Mouse (Mus musculus) CD8-positive naive resting alpha-beta T cell, adult 57 days (primary cell): ENCODE results near the gene Cacng1. TPM values are rescaled to one million over a fixed set of nuclear protein-coding genes. Genes with fewer than 3 reads are reported as not detected.

Source experiments
- total RNA-seq: library from RNA; stranded (reverse); gene quantifications from one replicate; pipeline ENCODE4 v1.2.4, GENCODE M21; 2023

Cacng1 gene
- total RNA-seq, result not detected

DNA sequence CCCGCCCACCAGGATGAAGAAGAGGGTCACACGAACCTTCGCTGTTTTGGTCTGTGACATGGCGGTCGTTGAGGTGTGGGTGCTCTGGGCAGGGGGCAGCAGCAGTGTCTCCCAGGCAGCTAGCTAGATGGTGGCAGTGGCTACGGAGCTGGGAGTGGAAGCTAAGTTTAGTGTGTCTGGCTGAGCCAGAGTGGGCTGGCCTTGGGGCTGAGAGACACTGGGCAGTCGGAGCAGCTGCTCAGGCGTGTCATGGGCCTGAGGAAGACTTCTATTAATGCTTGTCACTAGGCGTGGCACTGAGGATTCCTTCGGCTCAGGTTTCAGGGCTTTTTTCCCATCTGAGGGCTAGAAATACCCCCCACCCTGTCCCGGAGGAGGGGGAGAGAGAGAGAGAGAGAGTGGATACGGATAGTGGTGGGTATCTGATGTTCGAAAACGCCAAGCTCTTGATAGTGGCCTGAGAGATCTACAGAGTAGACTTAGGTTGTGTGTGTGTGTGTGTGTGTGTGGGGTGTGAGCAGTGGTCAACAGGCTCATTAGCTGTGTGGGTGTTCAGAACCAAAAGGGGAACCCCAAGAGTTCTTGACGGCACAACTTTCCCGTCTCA is at the start of gene Cacng1:
TSS of gene Cacng1 (minus strand) at position 191 of the 607 bp plus-strand sequence.

Other genes starting within 250 kb of the Cacng1 start
- gene Pitpnc1, start 245.8 kb downstream of the Cacng1 start, total RNA-seq, result 144 TPM
- 47.3 TPM for gene Psmd12, start 237.0 kb downstream of the Cacng1 start, total RNA-seq
- gene Helz, start 168.6 kb downstream of the Cacng1 start, total RNA-seq, result 73.9 TPM
- gene Cacng4, start 78.0 kb upstream of the Cacng1 start, total RNA-seq, result 0.43 TPM
- not detected for gene Cacng5, start 198.5 kb upstream of the Cacng1 start, total RNA-seq